Mouse (Mus musculus): ENCODE data around the gene Duoxa2.
A peak's percentile ranks its signal among the peaks of the same experiment; 100 is the strongest.

Gene Duoxa2

GRCm38 (mm10) chr2:122298596-122299490, at the start of gene Duoxa2:
Duoxa2 (plus strand) TSS chr2:122298900.
- TF ChIP-seq NANOG (IDR thresholded peaks at IDR 0.05; ENCODE audit: borderline replicate concordance, low read length) (no peak), CTCF (conservative IDR thresholded peaks at IDR 0.05; ENCODE audit: low read length) (no peak)
- peaks cover 91% of the 10 kb centered on the region for H3K27me3 ChIP-seq (ENCODE audit: insufficient read depth, low read length)

DNA sequence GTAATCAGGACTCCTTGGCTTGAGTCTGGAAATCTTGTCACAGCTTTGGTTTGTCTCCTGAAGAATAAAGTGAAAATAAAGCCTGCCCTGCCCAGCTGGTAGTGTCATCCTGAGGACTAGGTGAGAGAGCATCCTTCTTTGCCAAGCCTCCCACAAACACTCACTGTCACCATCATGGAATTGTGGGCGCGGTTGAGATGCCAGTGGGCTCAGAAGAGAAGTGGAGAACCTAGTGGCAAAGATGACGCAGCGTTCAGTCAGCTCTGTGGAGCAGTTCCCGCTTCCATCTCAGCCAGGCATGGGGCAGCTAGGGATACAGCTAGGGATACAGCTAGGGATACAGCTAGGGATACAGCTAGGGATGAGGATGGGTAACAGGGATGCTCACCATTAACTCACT, 42.7 kb upstream of the Duoxa2 start:
- H3K36me3 ChIP-seq (ENCODE audit: insufficient read depth, low read length) = peaks cover 7% of the 10 kb centered on the region
- H3K27me3 ChIP-seq (ENCODE audit: insufficient read depth, low read length) = no peaks in the 10 kb centered on the region
- no peak overlapping the region for H3K4me3 ChIP-seq (replicated peaks; ENCODE audit: low read length)
- H3K9me3 ChIP-seq (ENCODE audit: low read length) = no peaks in the 10 kb centered on the region
- TF ChIP-seq POU5F1 (IDR thresholded peaks at IDR 0.05; ENCODE audit: borderline replicate concordance, low read length) (no peak), NANOG (IDR thresholded peaks at IDR 0.05; ENCODE audit: borderline replicate concordance, low read length) (no peak), CTCF (conservative IDR thresholded peaks at IDR 0.05; ENCODE audit: low read length) (no peak)
- H3K4me1 ChIP-seq (replicated peaks; ENCODE audit: low read depth, low read length) = no peaks in the 10 kb centered on the region

More at GRCm38 (mm10) chr2:122298596-122299490, at the start of gene Duoxa2:
- H3K36me3 ChIP-seq (ENCODE audit: insufficient read depth, low read length) = no peaks in the 10 kb centered on the region
- H3K4me1 ChIP-seq (replicated peaks; ENCODE audit: low read depth, low read length) = peaks cover 42% of the 10 kb centered on the region
- H3K4me3 ChIP-seq (replicated peaks; ENCODE audit: low read length) = peak within 1 kb of the TSS; percentile 61
- H3K9me3 ChIP-seq (ENCODE audit: low read length) = no peaks in the 10 kb centered on the region

GRCm38 (mm10) chr2:122260729-122261128, 38.0 kb upstream of the Duoxa2 start:
- no peak overlapping the region for H3K4me3 ChIP-seq (replicated peaks; ENCODE audit: low read length)
- no peaks in the 10 kb centered on the region for H3K4me1 ChIP-seq (replicated peaks; ENCODE audit: low read depth, low read length)
- H3K9me3 ChIP-seq (ENCODE audit: low read length) = peaks cover 6% of the 10 kb centered on the region; the same call in 1 of the 2 replicates
- H3K36me3 ChIP-seq (ENCODE audit: insufficient read depth, low read length) = peaks cover 16% of the 10 kb centered on the region
- H3K27me3 ChIP-seq (ENCODE audit: insufficient read depth, low read length) = no peaks in the 10 kb centered on the region
- no peak for TF ChIP-seq CTCF (conservative IDR thresholded peaks at IDR 0.05; ENCODE audit: low read length)
- no peak for TF ChIP-seq POU5F1 (IDR thresholded peaks at IDR 0.05; ENCODE audit: borderline replicate concordance, low read length)
- TF ChIP-seq NANOG (IDR thresholded peaks at IDR 0.05; ENCODE audit: borderline replicate concordance, low read length) = no peak

DNA sequence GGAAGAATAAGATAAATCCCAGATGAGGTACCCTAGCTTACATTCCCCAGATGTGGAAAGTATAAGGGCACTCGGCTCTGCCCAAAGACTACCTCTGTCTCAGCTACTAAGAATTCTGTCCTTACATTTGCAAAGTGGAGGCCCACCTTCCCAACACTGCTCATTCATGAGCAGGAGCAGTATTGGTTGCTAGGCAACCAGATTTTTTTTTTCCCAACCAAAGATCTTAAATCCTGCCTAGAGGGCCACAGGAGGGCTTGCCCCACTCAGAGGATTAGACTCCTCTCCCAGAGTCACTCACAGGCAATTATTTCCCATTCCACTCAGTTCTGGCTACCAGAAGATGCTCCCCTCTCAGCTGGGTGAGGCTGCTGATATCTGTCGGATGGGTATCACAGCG, 34.0 kb upstream of the Duoxa2 start:
- Histone ChIP-seq H3K4me3 (replicated peaks; ENCODE audit: low read length) (no peak overlapping the region), H3K36me3 (ENCODE audit: insufficient read depth, low read length) (peaks cover 13% of the 10 kb centered on the region; the same call in 1 of the 2 replicates), H3K4me1 (replicated peaks; ENCODE audit: low read depth, low read length) (peaks cover 4% of the 10 kb centered on the region; the same call in 1 of the 2 replicates), H3K27me3 (ENCODE audit: insufficient read depth, low read length) (no peaks in the 10 kb centered on the region), H3K9me3 (ENCODE audit: low read length) (peaks cover 24% of the 10 kb centered on the region)
- TF ChIP-seq NANOG (IDR thresholded peaks at IDR 0.05; ENCODE audit: borderline replicate concordance, low read length) (no peak), POU5F1 (IDR thresholded peaks at IDR 0.05; ENCODE audit: borderline replicate concordance, low read length) (no peak), CTCF (conservative IDR thresholded peaks at IDR 0.05; ENCODE audit: low read length) (no peak)

GRCm38 (mm10) chr2:122266407-122267193, 32.1 kb upstream of the Duoxa2 start:
- no peak for TF ChIP-seq POU5F1 (IDR thresholded peaks at IDR 0.05; ENCODE audit: borderline replicate concordance, low read length)
- H3K9me3 ChIP-seq (ENCODE audit: low read length) = peaks cover 21% of the 10 kb centered on the region
- no peaks in the 10 kb centered on the region for H3K27me3 ChIP-seq (ENCODE audit: insufficient read depth, low read length)
- H3K36me3 ChIP-seq (ENCODE audit: insufficient read depth, low read length) = peaks cover 4% of the 10 kb centered on the region; the same call in 1 of the 2 replicates
- H3K4me3 ChIP-seq (replicated peaks; ENCODE audit: low read length) = no peak overlapping the region
- H3K4me1 ChIP-seq (replicated peaks; ENCODE audit: low read depth, low read length) = peaks cover 4% of the 10 kb centered on the region; the same call in 1 of the 2 replicates

DNA sequence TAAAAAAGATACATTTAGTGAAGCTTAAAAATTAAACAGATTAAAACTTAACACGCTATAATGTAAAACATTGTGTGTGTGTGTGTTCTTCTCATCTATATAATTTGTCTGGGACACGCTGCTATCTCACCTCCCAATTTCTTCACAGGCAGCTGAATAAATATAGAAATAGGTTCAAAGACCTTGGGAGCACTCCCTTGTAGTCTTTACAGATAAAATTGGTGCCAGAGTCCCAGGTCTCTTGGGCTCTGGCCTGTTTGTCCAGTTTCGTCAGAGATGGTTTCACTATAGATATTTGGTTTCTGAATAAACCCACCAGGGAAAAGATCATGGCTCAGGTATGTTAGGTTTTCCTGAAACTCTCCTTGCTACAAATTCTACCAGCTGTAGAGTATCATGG, 19.9 kb upstream of the Duoxa2 start:
- H3K4me1 ChIP-seq (replicated peaks; ENCODE audit: low read depth, low read length) = no peaks in the 10 kb centered on the region
- peaks cover 21% of the 10 kb centered on the region for H3K27me3 ChIP-seq (ENCODE audit: insufficient read depth, low read length)
- no peaks in the 10 kb centered on the region for H3K36me3 ChIP-seq (ENCODE audit: insufficient read depth, low read length)
- TF ChIP-seq POU5F1 (IDR thresholded peaks at IDR 0.05; ENCODE audit: borderline replicate concordance, low read length) (no peak), NANOG (IDR thresholded peaks at IDR 0.05; ENCODE audit: borderline replicate concordance, low read length) (no peak), CTCF (conservative IDR thresholded peaks at IDR 0.05; ENCODE audit: low read length) (no peak)
- H3K9me3 ChIP-seq (ENCODE audit: low read length) = no peaks in the 10 kb centered on the region; the same call in 1 of the 2 replicates
- no peak overlapping the region for H3K4me3 ChIP-seq (replicated peaks; ENCODE audit: low read length)

GRCm38 (mm10) chr2:122284091-122284490, 14.6 kb upstream of the Duoxa2 start:
- no peak overlapping the region for H3K4me3 ChIP-seq (replicated peaks; ENCODE audit: low read length)

DNA sequence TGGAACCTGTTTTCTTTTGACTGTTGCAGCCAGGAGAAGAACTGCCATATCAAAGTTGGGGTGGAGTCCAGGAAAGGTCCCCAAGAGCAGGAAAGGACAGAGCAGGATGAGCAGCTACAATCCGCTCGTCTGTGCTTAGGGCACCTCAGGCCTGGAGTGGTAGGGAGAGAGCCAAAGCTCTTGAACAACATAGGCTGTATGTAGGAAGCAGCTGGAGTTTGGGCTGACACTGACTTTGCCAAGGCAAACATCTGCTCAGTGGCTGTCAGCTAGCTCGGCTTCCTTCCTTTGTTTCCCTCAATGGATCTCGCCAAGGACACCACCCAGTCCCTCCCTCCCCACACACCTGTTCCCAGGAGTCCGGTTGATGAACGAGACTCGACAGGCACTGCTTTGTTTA, 12.6 kb upstream of the Duoxa2 start:
- H3K9me3 ChIP-seq (ENCODE audit: low read length) = no peaks in the 10 kb centered on the region; the same call in 1 of the 2 replicates
- H3K36me3 ChIP-seq (ENCODE audit: insufficient read depth, low read length) = no peaks in the 10 kb centered on the region
- TF ChIP-seq NANOG (IDR thresholded peaks at IDR 0.05; ENCODE audit: borderline replicate concordance, low read length) (no peak), CTCF (conservative IDR thresholded peaks at IDR 0.05; ENCODE audit: low read length) (no peak), POU5F1 (IDR thresholded peaks at IDR 0.05; ENCODE audit: borderline replicate concordance, low read length) (no peak)
- no peaks in the 10 kb centered on the region for H3K4me1 ChIP-seq (replicated peaks; ENCODE audit: low read depth, low read length)
- H3K4me3 ChIP-seq (replicated peaks; ENCODE audit: low read length) = no peak overlapping the region
- H3K27me3 ChIP-seq (ENCODE audit: insufficient read depth, low read length) = peaks cover 53% of the 10 kb centered on the region

More at GRCm38 (mm10) chr2:122284091-122284490, 14.6 kb upstream of the Duoxa2 start:
- Histone ChIP-seq H3K4me1 (replicated peaks; ENCODE audit: low read depth, low read length) (no peaks in the 10 kb centered on the region), H3K9me3 (ENCODE audit: low read length) (no peaks in the 10 kb centered on the region; the same call in 1 of the 2 replicates), H3K36me3 (ENCODE audit: insufficient read depth, low read length) (no peaks in the 10 kb centered on the region), H3K27me3 (ENCODE audit: insufficient read depth, low read length) (peaks cover 38% of the 10 kb centered on the region)
- TF ChIP-seq NANOG (IDR thresholded peaks at IDR 0.05; ENCODE audit: borderline replicate concordance, low read length) (no peak), POU5F1 (IDR thresholded peaks at IDR 0.05; ENCODE audit: borderline replicate concordance, low read length) (no peak), CTCF (conservative IDR thresholded peaks at IDR 0.05; ENCODE audit: low read length) (no peak)
